Mouse (Mus musculus) layer of hippocampus, postnatal 14 days (tissue): ENCODE results near the gene Sqstm1. TPM values are rescaled to one million over a fixed set of nuclear protein-coding genes. Genes with fewer than 3 reads are reported as not detected.

Experiments
- DNase-seq, 2 experiments: peaks; one replicate each; pipeline ENCODE4 v3.0.0; 2021 to 2022; ENCODE audit warnings: low spot score in 2 of 2, mixed read lengths in 1 of 2
- total RNA-seq, 2 experiments: library from RNA; stranded (reverse); gene quantifications; 2 replicates each; pipeline ENCODE4 v1.2.3; 2021

The Sqstm1 gene
- total RNA-seq, 2 experiments from 2014 or later = 343 to 377 TPM

- no peak for DNase-seq
Observed at GRCm38 (mm10) chr11:50178532-50179488, 31.8 kb downstream of the Sqstm1 start.

- no peak for DNase-seq
Observed at GRCm38 (mm10) chr11:50177111-50177510, 33.5 kb downstream of the Sqstm1 start.

GRCm38 (mm10) chr11:50176351-50176750 lies 34.3 kb downstream of the Sqstm1 start:
- DNase-seq = no peak

- peak in 1 of 2 experiments; percentile 97 for DNase-seq
Observed at GRCm38 (mm10) chr11:50174730-50175187, 35.9 kb downstream of the Sqstm1 start.

GRCm38 (mm10) chr11:50174111-50174729 lies 36.4 kb downstream of the Sqstm1 start, which contains the start of gene Mrnip:
Mrnip (plus strand) TSS chr11:50174444.
- peak in 1 of 2 experiments; percentile 92 for DNase-seq

- no peak for DNase-seq
Observed at GRCm38 (mm10) chr11:50168352-50168751, 42.3 kb downstream of the Sqstm1 start.

- DNase-seq = no peak
Observed at GRCm38 (mm10) chr11:50162338-50163050, 48.1 kb downstream of the Sqstm1 start.

- DNase-seq = peak; percentile 27 to 47
Observed at GRCm38 (mm10) chr11:50161578-50162304, 48.9 kb downstream of the Sqstm1 start.

GRCm38 (mm10) chr11:50159347-50159746 lies 51.3 kb downstream of the Sqstm1 start:
- no peak for DNase-seq

GRCm38 (mm10) chr11:50158346-50158745 lies 52.3 kb downstream of the Sqstm1 start:
- no peak for DNase-seq

- DNase-seq = no peak
Observed at GRCm38 (mm10) chr11:50156725-50157258, 53.8 kb downstream of the Sqstm1 start.

- DNase-seq = no peak
Observed at GRCm38 (mm10) chr11:50155785-50156184, 54.8 kb downstream of the Sqstm1 start.

- no peak for DNase-seq
Observed at GRCm38 (mm10) chr11:50154777-50155520, 55.7 kb downstream of the Sqstm1 start.

GRCm38 (mm10) chr11:50154166-50154565 lies 56.5 kb downstream of the Sqstm1 start:
- DNase-seq = no peak

GRCm38 (mm10) chr11:50151374-50151773 lies 59.3 kb downstream of the Sqstm1 start:
- DNase-seq = no peak

- no peak for DNase-seq
Observed at GRCm38 (mm10) chr11:50149603-50150150, 61.0 kb downstream of the Sqstm1 start.
